Mouse (Mus musculus) small intestine, adult 2 months (tissue): ENCODE results near the gene Cel.

Source experiments
- CTCF ChIP-seq: fragments of 200-500 bp; IDR thresholded peaks from 2 replicates; pipeline ENCODE4 v1.5.1; 2012; ENCODE audit warnings: low read depth, mild to moderate bottlenecking, control low read depth, inconsistent platforms, low read length, moderate library complexity, mixed read lengths; ENCODE audit not compliant: insufficient replicate concordance, insufficient read length; ENCODE audit errors: extremely low read depth
- POLR2A ChIP-seq: fragments of 200-500 bp; IDR thresholded peaks from 2 replicates; pipeline ENCODE4 v1.6.1; 2012; ENCODE audit warnings: low read depth, mild to moderate bottlenecking, control low read depth, inconsistent platforms, low read length, moderate library complexity

- TF ChIP-seq POLR2A, result no peak
- no peak for TF ChIP-seq CTCF
Observed at GRCm38 (mm10) chr2:28545976-28546375, 17.2 kb downstream of the Cel start.
